Mouse (Mus musculus): ENCODE results near the gene Map3k7. TPM values are rescaled to one million over a fixed set of nuclear protein-coding genes. Genes with fewer than 3 reads are reported as not detected.
"Not testable (repeated sequence)": the region's sequence is repeated elsewhere in the genome, so short reads cannot be mapped to it uniquely, and the experiment has no call there.

Map3k7 gene
- total RNA-seq, 2 experiments from 2014 or later: 46.2 to 47.0 TPM

- intact Hi-C loops (cut with DNase I): loop anchor here (10.0 kb wide), 1 partner anchor 599 kb away; no protein-coding TSS in a partner anchor
- DNase-seq: no peak
Measured at GRCm38 (mm10) chr4:31975260-31975950, 11.5 kb downstream of the Map3k7 start.

GRCm38 (mm10) chr4:31981863-31982262 lies 18.0 kb downstream of the Map3k7 start:
- DNase-seq: no peak
- intact Hi-C loops (cut with DNase I): no loop called here

GRCm38 (mm10) chr4:31993386-31993785 lies 29.5 kb downstream of the Map3k7 start:
- no peak for DNase-seq
- intact Hi-C loops (cut with DNase I): no loop called here

- intact Hi-C loops (cut with DNase I): no loop called here
Measured at GRCm38 (mm10) chr4:31993865-31994264, 30.0 kb downstream of the Map3k7 start.

GRCm38 (mm10) chr4:32001498-32001897 lies 37.6 kb downstream of the Map3k7 start:
- DNase-seq: no peak
- intact Hi-C loops (cut with DNase I): no loop called here

More at GRCm38 (mm10) chr4:31993865-31994264, 30.0 kb downstream of the Map3k7 start:
- no peak for DNase-seq

GRCm38 (mm10) chr4:32004773-32005591 lies 41.1 kb downstream of the Map3k7 start:
- no peak for DNase-seq
- intact Hi-C loops (cut with DNase I): no loop called here

- no peak for DNase-seq
- intact Hi-C loops (cut with DNase I): no loop called here
Measured at GRCm38 (mm10) chr4:32007174-32007573, 43.3 kb downstream of the Map3k7 start.

- intact Hi-C loops (cut with DNase I): no loop called here
- no peak for DNase-seq
Measured at GRCm38 (mm10) chr4:32008095-32008494, 44.2 kb downstream of the Map3k7 start.

- no peak for DNase-seq
- intact Hi-C loops (cut with DNase I): no loop called here
Measured at GRCm38 (mm10) chr4:32010808-32011207, 46.9 kb downstream of the Map3k7 start.

GRCm38 (mm10) chr4:32011218-32011973 lies 47.5 kb downstream of the Map3k7 start:
- intact Hi-C loops (cut with DNase I): no loop called here
- no peak for DNase-seq

- intact Hi-C loops (cut with DNase I): no loop called here
Measured at GRCm38 (mm10) chr4:32021131-32021530, 57.2 kb downstream of the Map3k7 start.

GRCm38 (mm10) chr4:32022321-32022720 lies 58.4 kb downstream of the Map3k7 start:
- intact Hi-C loops (cut with DNase I): no loop called here

More at GRCm38 (mm10) chr4:32021131-32021530, 57.2 kb downstream of the Map3k7 start:
- DNase-seq: no peak

GRCm38 (mm10) chr4:32024170-32024569 lies 60.3 kb downstream of the Map3k7 start:
- DNase-seq; intact Hi-C loops (cut with DNase I): not testable (repeated sequence)

More at GRCm38 (mm10) chr4:32022321-32022720, 58.4 kb downstream of the Map3k7 start:
- no peak for DNase-seq

- intact Hi-C loops (cut with DNase I): no loop called here
- no peak for DNase-seq
Measured at GRCm38 (mm10) chr4:32025105-32025504, 61.2 kb downstream of the Map3k7 start.

- no peak for DNase-seq
- intact Hi-C loops (cut with DNase I): loop anchor here (2.0 kb wide), 1 partner anchor 14 kb away; no protein-coding TSS in a partner anchor
Measured at GRCm38 (mm10) chr4:32027094-32027493, 63.2 kb downstream of the Map3k7 start.

GRCm38 (mm10) chr4:32037267-32037666 lies 73.4 kb downstream of the Map3k7 start:
- intact Hi-C loops (cut with DNase I): no loop called here
- DNase-seq: no peak

GRCm38 (mm10) chr4:32041741-32042452 lies 78.0 kb downstream of the Map3k7 start:
- intact Hi-C loops (cut with DNase I): loop anchor here (2.0 kb wide), 1 partner anchor 15 kb away; no protein-coding TSS in a partner anchor
- DNase-seq: no peak

GRCm38 (mm10) chr4:32045234-32045633 lies 81.3 kb downstream of the Map3k7 start:
- DNase-seq: no peak
- intact Hi-C loops (cut with DNase I): no loop called here

- DNase-seq: no peak
- intact Hi-C loops (cut with DNase I): loop anchor here (10.0 kb wide), 1 partner anchor 335 kb away; no protein-coding TSS in a partner anchor
Measured at GRCm38 (mm10) chr4:32049824-32050223, 85.9 kb downstream of the Map3k7 start.

GRCm38 (mm10) chr4:32053171-32053570 lies 89.3 kb downstream of the Map3k7 start:
- intact Hi-C loops (cut with DNase I): loop anchor here (10.0 kb wide), 1 partner anchor 332 kb away; no protein-coding TSS in a partner anchor
- no peak for DNase-seq

Measured in heart, postnatal 14 days (tissue).